Mouse (Mus musculus): ENCODE measurements at regions not wholly inside any gene's neighbourhood (a gene's known extent, or its start where the extent isn't known, plus 50 kb on each side); places are given as distances from the start of the nearest gene placed in this dataset.

DNA sequence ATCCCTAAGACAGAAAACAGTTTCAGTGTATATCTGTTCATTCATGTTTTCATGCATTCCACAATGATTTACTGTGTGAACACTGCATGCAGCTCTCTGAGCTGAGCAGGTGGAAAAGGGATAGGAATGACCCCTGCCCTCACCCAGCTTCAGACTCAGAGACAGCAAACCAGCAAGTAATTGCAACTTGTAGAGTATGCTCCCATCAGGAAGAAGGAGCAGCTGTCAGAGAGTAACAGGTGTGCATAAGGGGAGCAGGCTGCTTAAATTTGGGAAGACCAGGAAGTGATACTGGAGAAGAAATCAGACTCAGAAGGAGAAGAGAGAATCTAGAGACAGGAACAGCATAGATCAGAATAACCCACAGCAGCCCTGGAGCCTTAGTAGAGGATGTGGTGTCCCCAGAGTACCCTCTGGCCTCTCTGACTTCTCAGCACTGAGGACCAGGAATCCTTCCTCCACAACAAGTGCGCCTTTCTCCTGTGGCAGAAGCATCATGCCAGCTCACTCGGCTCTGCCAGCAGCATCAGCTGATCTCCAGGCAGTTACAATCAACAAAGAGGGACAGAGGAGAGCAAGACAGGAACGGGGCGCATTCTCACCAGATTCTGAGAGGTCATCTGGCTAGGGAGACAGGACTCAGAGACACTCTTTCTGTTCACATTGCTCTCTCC is 116.5 kb upstream of the Ncam1 start:
- Histone ChIP-seq H3K4me3 (ENCODE audit: control insufficient read depth in 1 of 2, insufficient read depth in 1 of 2, low read depth in 2 of 2, low read length in 2 of 2) (no peak overlapping the region), H3K27ac (ENCODE audit: control insufficient read depth, low read depth, low read length) (no peak overlapping the region), H3K36me3 (ENCODE audit: control insufficient read depth in 1 of 2, insufficient read depth in 2 of 2, low read length in 2 of 2) (no peaks in the 10 kb centered on the region), H3K79me2 (ENCODE audit: control insufficient read depth, insufficient read depth, low read length, poor library complexity) (no peaks in the 10 kb centered on the region), H3K9ac (ENCODE audit: control insufficient read depth, low read depth, low read length, poor library complexity, severe bottlenecking) (no peak overlapping the region), H3K4me1 (ENCODE audit: control insufficient read depth in 1 of 2, insufficient read depth in 2 of 2, low read length in 2 of 2) (no peaks in the 10 kb centered on the region), H3K9me3 (replicated peaks; ENCODE audit: insufficient read depth, low read length) (no peaks in the 10 kb centered on the region), H3K27me3 (ENCODE audit: control insufficient read depth in 1 of 2, insufficient read depth in 2 of 2, low read length in 2 of 2) (no peaks in the 10 kb centered on the region)
- no peak for DNase-seq (ENCODE audit: low read depth, low spot score)
- no peak for TF ChIP-seq CHD1 (IDR thresholded peaks at IDR 0.05; ENCODE audit: low read depth, low read length)
- no peak for TF ChIP-seq CTCF (IDR thresholded peaks at IDR 0.05 in 2 of 3, conservative IDR thresholded peaks at IDR 0.05 in 1 of 3; ENCODE audit: control insufficient read depth in 1 of 3, insufficient read depth in 1 of 3, low read depth in 2 of 3, low read length in 3 of 3, poor library complexity in 1 of 3, severe bottlenecking in 1 of 3)
- no peak for TF ChIP-seq MAX (IDR thresholded peaks at IDR 0.05; ENCODE audit: low read length)
- no peak for TF ChIP-seq HCFC1 (IDR thresholded peaks at IDR 0.05; ENCODE audit: low read depth, low read length)

GRCm38 (mm10) chr9:49913677-49914076 is 115.0 kb upstream of the Ncam1 start:
- Histone ChIP-seq H3K4me3 (ENCODE audit: control insufficient read depth in 1 of 2, insufficient read depth in 1 of 2, low read depth in 2 of 2, low read length in 2 of 2) (no peak overlapping the region), H3K27ac (ENCODE audit: control insufficient read depth, low read depth, low read length) (no peak overlapping the region), H3K27me3 (ENCODE audit: control insufficient read depth in 1 of 2, insufficient read depth in 2 of 2, low read length in 2 of 2) (no peaks in the 10 kb centered on the region), H3K9me3 (replicated peaks; ENCODE audit: insufficient read depth, low read length) (no peaks in the 10 kb centered on the region), H3K4me1 (ENCODE audit: control insufficient read depth in 1 of 2, insufficient read depth in 2 of 2, low read length in 2 of 2) (no peaks in the 10 kb centered on the region), H3K36me3 (ENCODE audit: control insufficient read depth in 1 of 2, insufficient read depth in 2 of 2, low read length in 2 of 2) (no peaks in the 10 kb centered on the region), H3K9ac (ENCODE audit: control insufficient read depth, low read depth, low read length, poor library complexity, severe bottlenecking) (no peak overlapping the region), H3K79me2 (ENCODE audit: control insufficient read depth, insufficient read depth, low read length, poor library complexity) (no peaks in the 10 kb centered on the region)
- TF ChIP-seq BHLHE40 (IDR thresholded peaks at IDR 0.05; ENCODE audit: borderline replicate concordance, low read depth, low read length) = no peak
- TF ChIP-seq ETS1 (IDR thresholded peaks at IDR 0.05; ENCODE audit: low read depth, low read length) = no peak
- TF ChIP-seq MYB (IDR thresholded peaks at IDR 0.05; ENCODE audit: low read depth, low read length) = no peak
- no peak for TF ChIP-seq RCOR1 (IDR thresholded peaks at IDR 0.05; ENCODE audit: low read depth, low read length)
- TF ChIP-seq ZKSCAN1 (IDR thresholded peaks at IDR 0.05; ENCODE audit: low read depth, low read length) = no peak
- TF ChIP-seq SMC3 (IDR thresholded peaks at IDR 0.05; ENCODE audit: low read depth, low read length) = no peak
- TF ChIP-seq CTCF (IDR thresholded peaks at IDR 0.05 in 2 of 3, conservative IDR thresholded peaks at IDR 0.05 in 1 of 3; ENCODE audit: control insufficient read depth in 1 of 3, insufficient read depth in 1 of 3, low read depth in 2 of 3, low read length in 3 of 3, poor library complexity in 1 of 3, severe bottlenecking in 1 of 3) = no peak
- no peak for TF ChIP-seq MAX (IDR thresholded peaks at IDR 0.05; ENCODE audit: low read length)
- no peak for TF ChIP-seq EP300 (IDR thresholded peaks at IDR 0.05; ENCODE audit: low read depth in 1 of 2, low read length in 2 of 2)
- no peak for TF ChIP-seq MXI1 (IDR thresholded peaks at IDR 0.05; ENCODE audit: low read depth, low read length)
- no peak for TF ChIP-seq CHD2 (IDR thresholded peaks at IDR 0.05; ENCODE audit: low read length)
- DNase-seq (ENCODE audit: low read depth, low spot score) = no peak

- Histone ChIP-seq H3K4me3 (ENCODE audit: control insufficient read depth in 1 of 2, insufficient read depth in 1 of 2, low read depth in 2 of 2, low read length in 2 of 2) (no peak overlapping the region), H3K4me1 (ENCODE audit: control insufficient read depth in 1 of 2, insufficient read depth in 2 of 2, low read length in 2 of 2) (no peaks in the 10 kb centered on the region), H3K27me3 (ENCODE audit: control insufficient read depth in 1 of 2, insufficient read depth in 2 of 2, low read length in 2 of 2) (no peaks in the 10 kb centered on the region), H3K27ac (ENCODE audit: control insufficient read depth, low read depth, low read length) (no peak overlapping the region), H3K9me3 (replicated peaks; ENCODE audit: insufficient read depth, low read length) (no peaks in the 10 kb centered on the region), H3K36me3 (ENCODE audit: control insufficient read depth in 1 of 2, insufficient read depth in 2 of 2, low read length in 2 of 2) (no peaks in the 10 kb centered on the region), H3K9ac (ENCODE audit: control insufficient read depth, low read depth, low read length, poor library complexity, severe bottlenecking) (no peak overlapping the region), H3K79me2 (ENCODE audit: control insufficient read depth, insufficient read depth, low read length, poor library complexity) (no peaks in the 10 kb centered on the region)
- no peak for TF ChIP-seq CHD2 (IDR thresholded peaks at IDR 0.05; ENCODE audit: low read length)
- no peak for TF ChIP-seq ETS1 (IDR thresholded peaks at IDR 0.05; ENCODE audit: low read depth, low read length)
- TF ChIP-seq TAL1 (IDR thresholded peaks at IDR 0.05; ENCODE audit: low read length) = no peak
- no peak for TF ChIP-seq ZC3H11A (IDR thresholded peaks at IDR 0.05; ENCODE audit: low read depth, low read length)
- TF ChIP-seq ELF1 (IDR thresholded peaks at IDR 0.05; ENCODE audit: low read depth, low read length) = no peak
- TF ChIP-seq ZKSCAN1 (IDR thresholded peaks at IDR 0.05; ENCODE audit: low read depth, low read length) = no peak
- TF ChIP-seq CTCF (IDR thresholded peaks at IDR 0.05 in 2 of 3, conservative IDR thresholded peaks at IDR 0.05 in 1 of 3; ENCODE audit: control insufficient read depth in 1 of 3, insufficient read depth in 1 of 3, low read depth in 2 of 3, low read length in 3 of 3, poor library complexity in 1 of 3, severe bottlenecking in 1 of 3) = no peak
- TF ChIP-seq POLR2AphosphoS5 (IDR thresholded peaks at IDR 0.05; ENCODE audit: borderline replicate concordance, low read depth, low read length) = no peak
- no peak for TF ChIP-seq SMC3 (IDR thresholded peaks at IDR 0.05; ENCODE audit: low read depth, low read length)
- no peak for TF ChIP-seq MAX (IDR thresholded peaks at IDR 0.05; ENCODE audit: low read length)
- DNase-seq (ENCODE audit: low read depth, low spot score) = no peak
Measured at GRCm38 (mm10) chr9:49912306-49912705, 113.6 kb upstream of the Ncam1 start.

Measured in MEL (cell line).